Mouse (Mus musculus) erythroblast, embryonic 14.5 days (primary cell): ENCODE data around the gene Hivep2.

Source experiments
- GATA1 ChIP-seq: IDR thresholded peaks from 2 replicates; pipeline ENCODE4 v1.6.1; 2012; ENCODE audit warnings: low read length, inconsistent platforms, mixed read lengths
- TAL1 ChIP-seq: IDR thresholded peaks from 3 replicates; pipeline ENCODE4 v1.6.1; 2012; ENCODE audit warnings: low read length, inconsistent platforms, mixed read lengths

- TF ChIP-seq TAL1 (no peak), GATA1 (no peak)
Measured at GRCm38 (mm10) chr10:14018672-14019071, 52.8 kb downstream of the Hivep2 start.
